Mouse (Mus musculus) lung, postnatal 0 days (tissue): ENCODE data around the gene Neu3. TPM values are rescaled to one million over a fixed set of nuclear protein-coding genes. Genes with fewer than 3 reads are reported as not detected.
A peak's percentile ranks its signal among the peaks of the same experiment; 100 is the strongest.

Experiments
- ATAC-seq: fragments of 200-750 bp; cut with Nextera tagmentation; 2 replicates; pipeline ENCODE4 v1.8.0; 2017; ENCODE audit warnings: moderate library complexity
- DNase-seq: peaks from one replicate; pipeline ENCODE4 v3.0.0-alpha.2; 2016; ENCODE audit warnings: low spot score
- H3K27ac ChIP-seq: fragments of 300-500 bp; sonication (generic); 2 replicates; pipeline ENCODE4 v1.5.1; 2014; ENCODE audit warnings: antibody characterized with exemption, mild to moderate bottlenecking, low read length, mixed read lengths
- H3K27me3 ChIP-seq: fragments of 300-500 bp; sonication (generic); replicated peaks from 2 replicates; pipeline ENCODE4 v1.6.1; 2014; ENCODE audit warnings: low read length, mixed read lengths; ENCODE audit not compliant: insufficient read depth
- H3K36me3 ChIP-seq: fragments of 300-500 bp; sonication (generic); 2 replicates; pipeline ENCODE4 v1.6.1; 2014; ENCODE audit warnings: low read length, mixed read lengths; ENCODE audit not compliant: insufficient read depth
- H3K4me1 ChIP-seq: fragments of 300-500 bp; sonication (generic); 2 replicates; pipeline ENCODE4 v1.6.1; 2014; ENCODE audit warnings: antibody characterized with exemption, low read depth, low read length, mixed read lengths; ENCODE audit not compliant: insufficient read depth
- H3K4me2 ChIP-seq: fragments of 300-500 bp; sonication (generic); replicated peaks from 2 replicates; pipeline ENCODE4 v1.6.1; 2014; ENCODE audit warnings: low read depth, mild to moderate bottlenecking, low read length, moderate library complexity, mixed read lengths
- H3K4me3 ChIP-seq: fragments of 300-500 bp; sonication (generic); 2 replicates; pipeline ENCODE4 v1.5.1; 2014; ENCODE audit warnings: low read depth, low read length
- H3K9ac ChIP-seq: fragments of 300-500 bp; sonication (generic); replicated peaks from 2 replicates; pipeline ENCODE4 v1.6.1; 2014; ENCODE audit warnings: low read depth, mild to moderate bottlenecking
- H3K9me3 ChIP-seq: fragments of 300-500 bp; sonication (generic); 2 replicates; pipeline ENCODE4 v1.6.1; 2016; ENCODE audit warnings: low read length, mixed read lengths
- CTCF ChIP-seq: IDR thresholded peaks from 2 replicates; pipeline ENCODE4 v1.5.1; 2016; ENCODE audit warnings: antibody characterized with exemption, mild to moderate bottlenecking
- EP300 ChIP-seq: IDR thresholded peaks from 2 replicates; pipeline ENCODE4 v1.6.1; 2016; ENCODE audit warnings: antibody characterized with exemption, mild to moderate bottlenecking, control low read depth
- WGBS: fragments of 180-500 bp; shearing (Covaris S2); extraction: QIAGEN DNeasy Blood & Tissue Kit; methylation state at CpG from one replicate; pipeline ENCODE4 v1.1.7; 2014; 5-methylcytosine and 5-hydroxymethylcytosine counted together
- polyA plus RNA-seq: library from polyadenylated mRNA; unstranded; fragments of >200 nt; fragmentation: Nextera tagmentation; extraction: Ambion mirVana; gene quantifications from 2 replicates; pipeline ENCODE4 v1.2.1, GENCODE M21; 2015

The Neu3 gene
- 5.8 and 7.6 TPM in 2 replicates for polyA plus RNA-seq

GRCm38 (mm10) chr7:99828083-99828570 lies at the start of gene Neu3:
Gene Neu3, minus strand, starts transcription at chr7:99828417.
- Histone ChIP-seq H3K27ac (peak within 1 kb of the TSS; percentile 88), H3K4me2 (peak within 1 kb of the TSS; percentile 59), H3K9me3 (no peaks in the 10 kb centered on the region), H3K4me1 (peaks cover 2% of the 10 kb centered on the region; the same call in 1 of the 2 replicates), H3K9ac (peak within 1 kb of the TSS; percentile 40), H3K4me3 (peak within 1 kb of the TSS; percentile 47), H3K36me3 (no peaks in the 10 kb centered on the region), H3K27me3 (no peaks in the 10 kb centered on the region)
- ATAC-seq: peak; percentile 100
- TF ChIP-seq CTCF (peak; percentile 58), EP300 (no peak)
- DNase-seq: peak; percentile 98
- WGBS: 1% methylated on average over 26 of the region's 26 CpGs

- 0% methylated on average over 3 of the region's 3 CpGs for WGBS
- Histone ChIP-seq H3K27me3 (no peaks in the 10 kb centered on the region), H3K4me1 (0 out of 2 replicates have a peak, but pooled peaks cover 2% of the 10 kb centered on the region), H3K4me2 (no peak overlapping the region), H3K9me3 (no peaks in the 10 kb centered on the region), H3K4me3 (no peak overlapping the region), H3K9ac (no peak overlapping the region), H3K27ac (no peak overlapping the region), H3K36me3 (no peaks in the 10 kb centered on the region)
- ATAC-seq: peak; percentile 62; the same call in 1 of the 2 replicates
- DNase-seq: peak; percentile 86
- TF ChIP-seq EP300: no peak
- TF ChIP-seq CTCF: peak; percentile 94
Observed at GRCm38 (mm10) chr7:99876345-99876744, 48.1 kb upstream of the Neu3 start.

DNA sequence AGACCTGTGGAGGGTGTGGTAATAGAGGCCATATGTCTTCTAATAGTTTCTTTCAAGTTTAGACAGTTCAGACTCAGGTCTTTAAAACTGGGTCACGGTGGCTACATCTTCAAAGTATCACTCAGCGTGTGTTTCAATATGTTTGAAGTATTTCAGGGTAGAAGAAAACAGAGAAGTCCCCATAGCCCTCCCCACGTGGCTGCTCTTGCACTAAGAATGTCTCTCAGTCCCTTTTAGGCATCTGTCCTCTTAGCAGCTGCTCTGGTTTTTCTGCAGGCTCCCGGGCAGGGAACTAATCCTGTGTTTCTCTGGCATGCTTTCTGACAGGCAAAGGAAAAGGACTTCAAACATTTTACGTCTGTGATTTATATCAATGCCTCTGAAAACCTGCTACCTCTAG lies 47.7 kb upstream of the Neu3 start:
- no peak for ATAC-seq
- Histone ChIP-seq H3K9ac (no peak overlapping the region), H3K9me3 (no peaks in the 10 kb centered on the region), H3K4me3 (no peak overlapping the region), H3K27ac (no peak overlapping the region), H3K27me3 (no peaks in the 10 kb centered on the region), H3K4me2 (no peak overlapping the region), H3K4me1 (0 out of 2 replicates have a peak, but pooled peaks cover 2% of the 10 kb centered on the region), H3K36me3 (no peaks in the 10 kb centered on the region)
- 47% methylated on average over 5 of the region's 5 CpGs for WGBS
- no peak for TF ChIP-seq EP300
- no peak for TF ChIP-seq CTCF
- DNase-seq: no peak

GRCm38 (mm10) chr7:99873965-99874364 lies 45.7 kb upstream of the Neu3 start:
- H3K4me2 ChIP-seq: no peak overlapping the region
- no peak overlapping the region for H3K4me3 ChIP-seq
- H3K27me3 ChIP-seq: no peaks in the 10 kb centered on the region
- TF ChIP-seq EP300 (no peak), CTCF (no peak)
- no peaks in the 10 kb centered on the region for H3K36me3 ChIP-seq
- ATAC-seq (no peak), DNase-seq (no peak)
- no peaks in the 10 kb centered on the region for H3K9me3 ChIP-seq
- WGBS: 70% methylated on average over 6 of the region's 6 CpGs
- 0 out of 2 replicates have a peak, but pooled peaks cover 2% of the 10 kb centered on the region for H3K4me1 ChIP-seq
- no peak overlapping the region for H3K27ac ChIP-seq
- H3K9ac ChIP-seq: no peak overlapping the region

DNA sequence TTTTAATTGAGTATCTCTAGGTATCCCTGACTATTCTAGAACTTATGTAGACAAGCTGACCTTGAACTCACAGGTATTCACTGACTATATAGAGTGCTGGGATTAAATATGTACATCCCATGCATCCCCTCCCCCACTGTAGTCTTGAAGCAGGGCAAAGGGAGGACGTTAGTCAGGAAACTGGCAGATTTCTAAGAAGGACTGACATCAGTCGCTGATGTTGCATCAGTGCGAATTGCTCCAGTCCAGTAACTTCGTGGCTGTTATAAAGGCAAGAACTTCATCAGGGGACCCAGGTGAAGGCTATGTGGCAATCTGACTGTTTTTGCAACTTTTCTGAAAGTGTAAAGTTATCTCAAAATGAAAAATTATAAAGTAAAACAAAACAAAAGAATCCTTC lies 41.1 kb upstream of the Neu3 start:
- Histone ChIP-seq H3K36me3 (no peaks in the 10 kb centered on the region), H3K27ac (no peak overlapping the region), H3K4me3 (no peak overlapping the region), H3K4me1 (peaks cover 3% of the 10 kb centered on the region; the same call in 1 of the 2 replicates), H3K9me3 (no peaks in the 10 kb centered on the region), H3K9ac (no peak overlapping the region), H3K27me3 (no peaks in the 10 kb centered on the region), H3K4me2 (no peak overlapping the region)
- TF ChIP-seq EP300 (no peak), CTCF (no peak)
- DNase-seq: no peak
- 56% methylated on average over 4 of the region's 4 CpGs for WGBS
- no peak for ATAC-seq

- H3K4me3 ChIP-seq: no peak overlapping the region
- no peak overlapping the region for H3K9ac ChIP-seq
Observed at GRCm38 (mm10) chr7:99865219-99865618, 37.0 kb upstream of the Neu3 start.

More at GRCm38 (mm10) chr7:99865219-99865618, 37.0 kb upstream of the Neu3 start:
- H3K4me2 ChIP-seq: no peak overlapping the region
- no peaks in the 10 kb centered on the region for H3K27me3 ChIP-seq
- TF ChIP-seq CTCF (no peak), EP300 (no peak)
- DNase-seq (peak; percentile 72), ATAC-seq (peak; percentile 68)
- H3K27ac ChIP-seq: peak overlapping the region; percentile 27; the same call in 1 of the 2 replicates
- H3K9me3 ChIP-seq: no peaks in the 10 kb centered on the region
- H3K36me3 ChIP-seq: no peaks in the 10 kb centered on the region
- H3K4me1 ChIP-seq: peaks cover 3% of the 10 kb centered on the region; the same call in 1 of the 2 replicates
- 39% methylated on average over 3 of the region's 3 CpGs for WGBS
